In the genomic region with DNA sequence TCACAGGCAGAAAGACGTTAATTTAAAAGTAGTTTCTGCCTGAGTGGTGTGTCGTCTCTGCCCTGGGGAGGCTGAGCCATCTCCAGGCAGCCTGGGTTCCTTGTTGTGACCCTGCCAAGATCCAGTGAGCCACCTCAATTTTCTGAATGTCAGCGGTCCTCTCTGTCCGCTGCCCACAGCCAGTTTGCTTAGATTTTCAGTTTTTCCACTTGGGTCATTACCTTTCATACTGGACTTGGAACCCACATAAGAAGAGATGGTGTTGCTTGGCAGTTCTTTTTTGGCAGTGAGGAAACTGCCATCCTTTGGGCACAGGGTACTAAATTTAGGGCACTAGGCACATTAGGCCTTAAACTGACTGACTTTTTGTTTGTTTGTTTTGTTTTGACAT, we compare ENCODE assay signal across 17 mouse cellular contexts.
DNase-seq lines count a peak whose midpoint lies in the region; ATAC-seq and TF ChIP-seq lines count a peak whose summit lies in the region.
"Had no signal": no experiment of that assay in that cellular context is flagged by ENCODE, and none has a peak within 500 bp of the region (broad histone marks: within the 10 kb centered on the region; RNA-seq: fewer than 3 reads in every experiment).

No protein-coding gene starts in this region.

- no peak for ATAC-seq in heart, postnatal 0 days (ENCODE audit: insufficient read depth, low read depth)
- ATAC-seq in activated CD4-positive, CD25-positive, alpha-beta regulatory T cell, adult 4 months = no peak

- H3K4me3 ChIP-seq in heart, postnatal 0 days (ENCODE audit: low read depth, low read length) = no peak overlapping the region
- no peak overlapping the region for H3K4me3 ChIP-seq in heart, adult 2 months
- no peak overlapping the region for H3K4me3 ChIP-seq in liver, adult 2 months (ENCODE audit: insufficient read depth, low read depth, low read length)
- H3K4me3 ChIP-seq: heart, embryonic 12.5 days; midbrain, embryonic 12.5 days had no signal

- peaks cover 22% of the 10 kb centered on the region for H3K4me1 ChIP-seq in heart, postnatal 0 days (ENCODE audit: control insufficient read depth, insufficient read depth)
- H3K4me1 ChIP-seq in heart, adult 2 months (ENCODE audit: control insufficient read depth, insufficient read depth, low read length) = peaks cover 16% of the 10 kb centered on the region
- peaks cover 11% of the 10 kb centered on the region for H3K4me1 ChIP-seq in liver, adult 2 months (ENCODE audit: control insufficient read depth, insufficient read depth, low read length)
- H3K4me1 ChIP-seq: midbrain, embryonic 12.5 days had no signal

- peaks cover 9% of the 10 kb centered on the region; the same call in 1 of the 2 replicates for H3K79me2 ChIP-seq in heart, adult 2 months (replicated peaks; ENCODE audit: control insufficient read depth, insufficient read depth, low read length)
- H3K79me2 ChIP-seq in liver, adult 2 months (ENCODE audit: control insufficient read depth, insufficient read depth, low read length) = peaks cover 34% of the 10 kb centered on the region

- no peak for TF ChIP-seq POLR2A in heart, adult 2 months (IDR thresholded peaks at IDR 0.05; ENCODE audit: insufficient read depth, low read depth, low read length)
- no peak for TF ChIP-seq POLR2A in liver, adult 2 months (IDR thresholded peaks at IDR 0.05; ENCODE audit: extremely low read depth, insufficient read depth, low read length)

- 0 out of 2 replicates have a peak overlapping the region, but pooled peaks have one; percentile 17 for H3K27ac ChIP-seq in heart, postnatal 0 days (ENCODE audit: low read depth)
- H3K27ac ChIP-seq in heart, adult 2 months = no peak overlapping the region
- 0 out of 2 replicates have a peak overlapping the region, but pooled peaks have one; percentile 8 for H3K27ac ChIP-seq in liver, adult 2 months (replicated peaks; ENCODE audit: insufficient read depth, low read depth, low read length)
- H3K27ac ChIP-seq: kidney, postnatal 0 days; midbrain, embryonic 12.5 days had no signal

- no peak for TF ChIP-seq CTCF in heart, postnatal 0 days (IDR thresholded peaks at IDR 0.05; ENCODE audit: low read depth)
- TF ChIP-seq CTCF in heart, adult 2 months (IDR thresholded peaks at IDR 0.05) = no peak
- TF ChIP-seq CTCF in liver, adult 2 months (IDR thresholded peaks at IDR 0.05; ENCODE audit: low read depth, low read length) = no peak

- TF ChIP-seq EP300 in heart, postnatal 0 days (IDR thresholded peaks at IDR 0.05; ENCODE audit: low read depth) = no peak
- no peak for TF ChIP-seq EP300 in heart, adult 2 months (IDR thresholded peaks at IDR 0.05; ENCODE audit: insufficient read depth, low read depth, low read length)

- intact Hi-C loops in heart, adult 2 months (cut with DNase I) = no loop called here

- no peak overlapping the region for H3K4me2 ChIP-seq in heart, postnatal 0 days (ENCODE audit: low read depth, low read length)
- H3K4me2 ChIP-seq: heart, embryonic 12.5 days; liver, embryonic 11.5 days; lung, embryonic 14.5 days; midbrain, embryonic 12.5 days had no signal

- no peaks in the 10 kb centered on the region for H3K27me3 ChIP-seq in heart, postnatal 0 days (ENCODE audit: control insufficient read depth, insufficient read depth, low read length)
- no peaks in the 10 kb centered on the region for H3K27me3 ChIP-seq in heart, adult 2 months (ENCODE audit: control insufficient read depth, insufficient read depth, low read length)
- no peaks in the 10 kb centered on the region for H3K27me3 ChIP-seq in liver, adult 2 months (ENCODE audit: control insufficient read depth, insufficient read depth, low read length)
- H3K27me3 ChIP-seq: heart, embryonic 12.5 days; midbrain, embryonic 12.5 days had no signal

- 79% methylated on average over 4 of the region's 4 CpGs for WGBS in heart, postnatal 0 days
- 61% methylated on average over 4 of the region's 4 CpGs for WGBS in heart, adult 2 months
- 20% methylated on average over 4 of the region's 4 CpGs for WGBS in liver, adult 2 months

- H3K36me3 ChIP-seq in heart, postnatal 0 days (replicated peaks; ENCODE audit: control insufficient read depth, insufficient read depth, low read length) = no peaks in the 10 kb centered on the region
- peaks cover 9% of the 10 kb centered on the region for H3K36me3 ChIP-seq in heart, adult 2 months (ENCODE audit: control insufficient read depth, insufficient read depth, low read length)
- H3K36me3 ChIP-seq in liver, adult 2 months (ENCODE audit: control insufficient read depth, insufficient read depth, low read length) = no peaks in the 10 kb centered on the region
- H3K36me3 ChIP-seq: heart, embryonic 12.5 days; midbrain, embryonic 12.5 days had no signal

- DNase-seq in cerebellum, adult 18-20 months = peak; percentile 36
- DNase-seq in cerebellum, postnatal 4 days (ENCODE audit: low spot score in 2 of 2) = no peak
- DNase-seq in heart, postnatal 0 days (ENCODE audit: low spot score) = no peak
- DNase-seq in heart, adult 2 months = no peak
- DNase-seq in liver, adult 2 months (ENCODE audit: extremely low read depth, low read depth, low spot score) = peak; percentile 85
- no peak for DNase-seq in liver
- DNase-seq in retina, postnatal 1 day = no peak
- DNase-seq: adrenal gland, adult 8-10 months; gastrocnemius, postnatal 36 days; right cerebral cortex, postnatal 4 days; thymus, postnatal 25 days had no signal

- no peaks in the 10 kb centered on the region for H3K9me3 ChIP-seq in heart, postnatal 0 days (replicated peaks; ENCODE audit: control insufficient read depth, low read length)
- H3K9me3 ChIP-seq: heart, embryonic 12.5 days; midbrain, embryonic 12.5 days had no signal

- H3K9ac ChIP-seq in heart, postnatal 0 days (replicated peaks; ENCODE audit: low read depth, low read length) = no peak overlapping the region
- no peak overlapping the region for H3K9ac ChIP-seq in heart, adult 2 months (ENCODE audit: low read depth, low read length)
- no peak overlapping the region for H3K9ac ChIP-seq in liver, adult 2 months (ENCODE audit: low read depth, low read length)
- H3K9ac ChIP-seq: heart, embryonic 12.5 days; lung, embryonic 14.5 days; midbrain, embryonic 12.5 days had no signal

Comparison
In these comparisons a context has a peak if more than half of its experiments do, and no peak if none do; other contexts are left out.
1. DNase-seq: peak in cerebellum, adult 18-20 months (2 of 2) and liver, adult 2 months (single experiment); none in cerebellum, postnatal 4 days (0 of 2), heart, postnatal 0 days (single experiment), heart, adult 2 months (0 of 2), liver (single experiment) and retina, postnatal 1 day (single experiment).